Mouse (Mus musculus) spleen, adult 2 months (tissue): Measurements from ENCODE around the gene Mgp.

ENCODE experiments used
- CTCF ChIP-seq: fragments of 200-500 bp; IDR thresholded peaks from 2 replicates; pipeline ENCODE4 v1.5.1; 2011; ENCODE audit warnings: mild to moderate bottlenecking, inconsistent platforms; ENCODE audit not compliant: insufficient read depth, insufficient read length, insufficient replicate concordance; ENCODE audit errors: extremely low read depth
- POLR2A ChIP-seq: fragments of 200-500 bp; IDR thresholded peaks from 2 replicates; pipeline ENCODE4 v1.6.1; 2011; ENCODE audit warnings: low read depth, low read length, inconsistent platforms

DNA sequence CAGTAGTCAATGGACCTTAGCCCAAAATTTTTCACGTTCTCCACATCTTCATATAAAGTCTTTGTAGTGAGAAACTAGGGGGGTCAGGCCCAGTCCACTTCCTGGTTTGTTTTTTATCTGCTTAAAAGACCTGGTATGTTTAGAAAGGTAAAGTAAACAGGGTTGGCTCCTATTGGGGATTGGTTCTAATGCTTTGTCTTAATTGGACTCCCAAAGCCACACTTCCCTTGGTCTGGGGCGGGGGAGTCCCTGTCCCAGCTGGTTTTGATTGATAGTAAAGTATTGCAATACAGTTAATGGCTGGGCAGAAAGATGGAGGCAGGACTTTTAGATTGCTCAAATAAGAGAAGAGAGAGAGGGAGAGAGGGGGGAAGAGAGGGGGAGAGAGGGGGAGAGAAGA lies 25.4 kb upstream of the Mgp start:
- TF ChIP-seq CTCF, result no peak
- no peak for TF ChIP-seq POLR2A
